Mouse (Mus musculus): ENCODE measurements around the gene Crybg1. TPM values are rescaled to one million over a fixed set of nuclear protein-coding genes. Genes with fewer than 3 reads are reported as not detected.

Crybg1 gene
- polyA plus RNA-seq, 2 experiments = 3.1 to 5.1 TPM

- 58% methylated on average over 4 of the region's 4 CpGs for whole genome bisulfite sequencing
- H3K4me3 ChIP-seq (replicated peaks; ENCODE audit: low read length) = no peak overlapping the region
- H3K4me1 ChIP-seq (ENCODE audit: control insufficient read depth, insufficient read depth, low read length) = no peaks in the 10 kb centered on the region
- H3K27me3 ChIP-seq (ENCODE audit: control insufficient read depth, insufficient read depth, low read length) = no peaks in the 10 kb centered on the region
- H3K9me3 ChIP-seq (ENCODE audit: control insufficient read depth, low read length) = no peaks in the 10 kb centered on the region
- no peak for TF ChIP-seq POLR2A (IDR thresholded peaks at IDR 0.05; ENCODE audit: borderline replicate concordance, extremely low read depth, insufficient read depth, insufficient read length)
- no peaks in the 10 kb centered on the region for H3K36me3 ChIP-seq (ENCODE audit: control insufficient read depth, insufficient read depth, low read length)
- H3K9ac ChIP-seq (ENCODE audit: low read depth, low read length, severe bottlenecking) = no peak overlapping the region
- no peak for DNase-seq (ENCODE audit: low spot score)
- ATAC-seq (ENCODE audit: low FRiP score, low read depth) = no peak
- no peak overlapping the region for H3K27ac ChIP-seq (replicated peaks; ENCODE audit: low read depth, low read length)
- no peak overlapping the region for H3K4me2 ChIP-seq (replicated peaks; ENCODE audit: low read depth, low read length, severe bottlenecking)
Observed at GRCm38 (mm10) chr10:44118616-44119015, 30.0 kb downstream of the Crybg1 start.

GRCm38 (mm10) chr10:44116796-44117195 lies 31.9 kb downstream of the Crybg1 start:
- DNase-seq (ENCODE audit: low spot score) (no peak), ATAC-seq (ENCODE audit: low FRiP score, low read depth) (no peak)
- Histone ChIP-seq H3K9ac (ENCODE audit: low read depth, low read length, severe bottlenecking) (no peak overlapping the region), H3K4me1 (ENCODE audit: control insufficient read depth, insufficient read depth, low read length) (no peaks in the 10 kb centered on the region), H3K4me3 (replicated peaks; ENCODE audit: low read length) (no peak overlapping the region), H3K9me3 (ENCODE audit: control insufficient read depth, low read length) (no peaks in the 10 kb centered on the region), H3K36me3 (ENCODE audit: control insufficient read depth, insufficient read depth, low read length) (no peaks in the 10 kb centered on the region), H3K27ac (replicated peaks; ENCODE audit: low read depth, low read length) (no peak overlapping the region), H3K27me3 (ENCODE audit: control insufficient read depth, insufficient read depth, low read length) (no peaks in the 10 kb centered on the region), H3K4me2 (replicated peaks; ENCODE audit: low read depth, low read length, severe bottlenecking) (no peak overlapping the region)
- TF ChIP-seq POLR2A (IDR thresholded peaks at IDR 0.05; ENCODE audit: borderline replicate concordance, extremely low read depth, insufficient read depth, insufficient read length) = no peak
- 91% methylated on average over 5 of the region's 5 CpGs for WGBS

- no peak overlapping the region for H3K27ac ChIP-seq (replicated peaks; ENCODE audit: low read depth, low read length)
- no peaks in the 10 kb centered on the region for H3K36me3 ChIP-seq (ENCODE audit: control insufficient read depth, insufficient read depth, low read length)
- H3K27me3 ChIP-seq (ENCODE audit: control insufficient read depth, insufficient read depth, low read length) = no peaks in the 10 kb centered on the region
- DNase-seq (ENCODE audit: low spot score) = no peak
- no peak overlapping the region for H3K9ac ChIP-seq (ENCODE audit: low read depth, low read length, severe bottlenecking)
- H3K4me1 ChIP-seq (ENCODE audit: control insufficient read depth, insufficient read depth, low read length) = no peaks in the 10 kb centered on the region
- WGBS = 51% methylated on average over 4 of the region's 4 CpGs
- no peaks in the 10 kb centered on the region for H3K9me3 ChIP-seq (ENCODE audit: control insufficient read depth, low read length)
- H3K4me3 ChIP-seq (replicated peaks; ENCODE audit: low read length) = no peak overlapping the region
- TF ChIP-seq POLR2A (IDR thresholded peaks at IDR 0.05; ENCODE audit: borderline replicate concordance, extremely low read depth, insufficient read depth, insufficient read length) = no peak
- ATAC-seq (ENCODE audit: low FRiP score, low read depth) = no peak
- no peak overlapping the region for H3K4me2 ChIP-seq (replicated peaks; ENCODE audit: low read depth, low read length, severe bottlenecking)
Observed at GRCm38 (mm10) chr10:44114611-44115010, 34.0 kb downstream of the Crybg1 start.

GRCm38 (mm10) chr10:44112005-44112675 lies 36.5 kb downstream of the Crybg1 start:
- Histone ChIP-seq H3K9me3 (ENCODE audit: control insufficient read depth, low read length) (no peaks in the 10 kb centered on the region), H3K4me3 (replicated peaks; ENCODE audit: low read length) (no peak overlapping the region), H3K4me1 (ENCODE audit: control insufficient read depth, insufficient read depth, low read length) (no peaks in the 10 kb centered on the region), H3K9ac (ENCODE audit: low read depth, low read length, severe bottlenecking) (no peak overlapping the region), H3K4me2 (replicated peaks; ENCODE audit: low read depth, low read length, severe bottlenecking) (no peak overlapping the region), H3K27me3 (ENCODE audit: control insufficient read depth, insufficient read depth, low read length) (no peaks in the 10 kb centered on the region), H3K36me3 (ENCODE audit: control insufficient read depth, insufficient read depth, low read length) (no peaks in the 10 kb centered on the region), H3K27ac (replicated peaks; ENCODE audit: low read depth, low read length) (no peak overlapping the region)
- ATAC-seq (ENCODE audit: low FRiP score, low read depth) (no peak), DNase-seq (ENCODE audit: low spot score) (no peak)
- 74% methylated on average over 12 of the region's 12 CpGs for WGBS
- TF ChIP-seq POLR2A (IDR thresholded peaks at IDR 0.05; ENCODE audit: borderline replicate concordance, extremely low read depth, insufficient read depth, insufficient read length) = no peak

- Histone ChIP-seq H3K4me3 (replicated peaks; ENCODE audit: low read length) (no peak overlapping the region), H3K9me3 (ENCODE audit: control insufficient read depth, low read length) (no peaks in the 10 kb centered on the region), H3K27ac (replicated peaks; ENCODE audit: low read depth, low read length) (no peak overlapping the region), H3K9ac (ENCODE audit: low read depth, low read length, severe bottlenecking) (no peak overlapping the region), H3K36me3 (ENCODE audit: control insufficient read depth, insufficient read depth, low read length) (no peaks in the 10 kb centered on the region), H3K4me1 (ENCODE audit: control insufficient read depth, insufficient read depth, low read length) (no peaks in the 10 kb centered on the region), H3K4me2 (replicated peaks; ENCODE audit: low read depth, low read length, severe bottlenecking) (no peak overlapping the region), H3K27me3 (ENCODE audit: control insufficient read depth, insufficient read depth, low read length) (no peaks in the 10 kb centered on the region)
- 86% methylated on average over 10 of the region's 10 CpGs for WGBS
- DNase-seq (ENCODE audit: low spot score) = no peak
- ATAC-seq (ENCODE audit: low FRiP score, low read depth) = no peak
- TF ChIP-seq POLR2A (IDR thresholded peaks at IDR 0.05; ENCODE audit: borderline replicate concordance, extremely low read depth, insufficient read depth, insufficient read length) = no peak
Observed at GRCm38 (mm10) chr10:44111168-44111567, 37.5 kb downstream of the Crybg1 start.
